Mouse (Mus musculus) liver, adult 2 months (tissue): ENCODE measurements around the gene Col1a1.

Experiments
- CTCF ChIP-seq: fragments of 200-500 bp; IDR thresholded peaks from 2 replicates; pipeline ENCODE4 v1.5.1; 2011; ENCODE audit warnings: low read depth, low read length, control low read depth
- POLR2A ChIP-seq: fragments of 200-500 bp; IDR thresholded peaks from 2 replicates; pipeline ENCODE4 v1.6.1; 2011; ENCODE audit warnings: low read length, control low read depth; ENCODE audit not compliant: insufficient read depth; ENCODE audit errors: extremely low read depth

- TF ChIP-seq CTCF (no peak), POLR2A (no peak)
Measured at GRCm38 (mm10) chr11:94996101-94996500, 60.1 kb downstream of the Col1a1 start.
